Mouse (Mus musculus) lung, adult 2 months (tissue): Measurements from ENCODE around the gene Cab39.

ENCODE experiments used
- CTCF ChIP-seq: fragments of 200-500 bp; IDR thresholded peaks from 2 replicates; pipeline ENCODE4 v1.5.1; 2011; ENCODE audit warnings: mild to moderate bottlenecking, low read length, control low read depth; ENCODE audit not compliant: insufficient read depth
- POLR2A ChIP-seq: fragments of 200-500 bp; IDR thresholded peaks from 2 replicates; pipeline ENCODE4 v1.6.1; 2011; ENCODE audit warnings: low read depth, mild to moderate bottlenecking, control low read depth, low read length, borderline replicate concordance; ENCODE audit errors: extremely low read depth

GRCm38 (mm10) chr1:85810343-85810742 lies 17.1 kb downstream of the Cab39 start:
- no peak for TF ChIP-seq CTCF
- no peak for TF ChIP-seq POLR2A
